Mouse (Mus musculus): ENCODE measurements around the gene Cab39l.

DNA sequence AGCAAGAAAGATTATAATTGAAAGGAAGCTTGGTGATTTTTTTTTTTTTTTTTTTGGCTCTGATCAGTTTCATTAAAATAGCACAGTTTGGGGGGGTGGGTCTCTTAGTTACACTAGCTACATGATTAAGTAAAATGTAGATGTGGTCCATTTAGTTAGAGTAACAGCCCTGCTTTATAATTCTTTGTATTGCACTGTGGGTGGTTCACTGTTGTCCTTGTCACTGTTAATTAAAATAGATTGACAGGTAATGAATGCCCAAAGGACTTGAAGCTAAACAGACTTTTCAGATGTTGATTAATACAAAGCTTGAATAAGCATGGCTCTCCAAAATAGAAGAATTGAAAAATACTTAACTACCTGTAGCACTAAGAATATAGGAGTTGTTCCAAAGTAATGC, 93.1 kb downstream of the Cab39l start:
- TF ChIP-seq CTCF (IDR thresholded peaks at IDR 0.05; ENCODE audit: insufficient read depth, low read depth, low read length) (no peak), POLR2A (IDR thresholded peaks at IDR 0.05; ENCODE audit: insufficient read depth, low read depth, low read length) (no peak)

Data from olfactory bulb, adult 2 months (tissue).